Mouse (Mus musculus): ENCODE results near the gene Npl.

The Npl gene

DNA sequence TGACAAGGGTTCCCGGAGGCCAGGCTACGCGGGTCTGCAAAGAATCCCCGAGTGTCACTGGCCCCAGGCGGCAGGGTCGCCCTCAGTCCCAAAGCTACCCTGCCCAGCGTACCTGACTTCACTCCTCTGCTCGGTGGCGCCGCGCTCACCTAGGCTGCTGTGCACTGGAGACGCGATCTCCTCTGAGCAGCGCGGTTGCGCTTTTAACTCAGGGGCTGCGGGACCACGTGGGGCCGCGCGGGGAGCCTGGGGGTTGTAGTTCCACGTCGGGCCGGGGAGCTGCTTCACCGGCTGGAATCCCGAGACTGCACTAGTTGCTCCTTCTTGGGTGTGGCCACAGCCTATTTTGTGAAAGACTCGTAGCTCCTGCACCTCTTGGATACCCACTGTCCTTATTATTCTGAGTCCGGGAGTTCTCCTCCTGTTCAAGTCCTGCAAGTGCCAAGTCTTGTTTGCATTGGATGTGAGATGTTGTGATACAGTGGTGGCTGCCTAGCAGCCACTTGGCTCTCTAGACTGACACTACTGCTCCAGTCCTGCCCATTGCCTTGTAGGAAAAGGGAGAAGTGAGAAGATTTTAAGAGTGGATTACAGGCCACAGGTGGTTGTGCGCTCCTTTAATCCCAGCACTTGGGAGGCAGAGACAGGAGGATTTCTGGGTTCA is at the start of gene Npl:
TSS of gene Npl (minus strand) at position 510 of the 664 bp plus-strand sequence.
- DNase-seq = peak; percentile 89

DNA sequence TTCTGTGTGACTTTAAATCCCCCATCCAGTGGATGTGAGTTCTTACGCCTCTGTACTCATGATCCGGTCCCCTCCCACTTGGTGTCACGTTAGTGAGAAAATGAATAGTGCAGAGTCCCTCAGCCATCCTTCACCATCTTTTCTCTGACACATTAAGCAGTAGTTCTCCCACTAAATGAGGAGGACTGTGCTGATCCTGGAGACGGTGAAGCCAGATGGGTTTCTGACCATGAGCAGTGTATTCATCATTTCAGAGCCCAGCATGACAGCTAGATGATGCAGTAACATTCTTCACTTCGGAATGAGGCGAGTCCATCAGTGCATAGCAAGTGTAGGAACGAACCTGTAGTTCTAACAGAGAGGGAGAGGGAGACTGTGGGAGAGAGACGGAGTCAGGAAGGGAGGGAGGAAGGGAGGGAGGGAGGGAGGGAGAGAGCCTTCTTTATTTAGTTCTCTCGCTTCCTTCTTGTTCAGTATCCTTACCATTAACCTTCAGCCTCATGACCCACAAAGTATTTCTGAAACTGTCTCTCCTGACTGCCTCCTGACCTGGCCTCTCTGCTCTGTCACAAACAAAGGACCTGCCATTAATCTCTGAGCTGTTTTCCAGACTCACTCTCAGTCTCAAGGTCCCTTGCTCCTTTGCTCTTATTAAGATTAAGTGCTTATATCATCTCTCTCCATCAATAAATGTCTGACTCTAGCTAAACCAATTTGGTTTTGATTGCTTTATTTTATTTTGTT is 49.6 kb upstream of the Npl start:
- DNase-seq = no peak

DNA sequence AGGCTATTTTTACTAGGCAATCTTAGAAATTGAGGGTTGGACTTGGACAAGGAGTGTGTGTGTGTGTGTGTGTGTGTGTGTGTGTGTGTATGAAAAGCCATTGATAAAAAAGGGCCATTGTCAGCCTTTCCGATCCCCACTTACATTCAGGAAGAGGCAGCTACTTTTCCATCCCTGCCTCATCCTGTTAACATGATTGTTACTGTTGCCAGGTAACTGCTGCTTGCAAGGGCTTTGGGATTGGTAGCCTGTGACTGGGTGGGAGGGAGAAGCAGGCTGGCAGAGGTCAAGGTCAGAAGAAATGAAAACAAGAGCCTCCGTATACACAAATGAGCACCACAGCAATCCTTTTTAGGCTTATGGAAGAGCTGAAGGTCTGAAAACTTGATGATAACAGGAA is 48.9 kb upstream of the Npl start:
- DNase-seq = no peak

DNA sequence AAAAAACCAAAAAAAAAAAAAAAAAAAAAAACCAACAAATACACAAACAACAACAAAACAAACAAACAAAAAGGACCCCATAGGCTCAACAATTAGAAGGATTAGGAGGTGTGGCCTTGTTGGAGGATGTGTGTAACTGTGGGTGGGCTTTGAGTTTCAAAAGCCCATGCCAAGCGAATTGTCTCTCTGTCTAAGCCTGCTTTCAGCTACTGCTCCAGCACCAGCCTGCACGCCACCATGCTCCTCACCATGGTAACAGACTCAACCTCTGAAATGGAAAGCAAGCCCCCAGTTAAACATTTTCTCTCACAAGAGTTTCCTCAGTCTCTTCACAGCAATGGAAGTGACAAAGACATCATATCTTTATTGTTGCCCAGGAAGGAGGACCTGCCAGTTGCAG is 43.8 kb upstream of the Npl start:
- DNase-seq = no peak

DNA sequence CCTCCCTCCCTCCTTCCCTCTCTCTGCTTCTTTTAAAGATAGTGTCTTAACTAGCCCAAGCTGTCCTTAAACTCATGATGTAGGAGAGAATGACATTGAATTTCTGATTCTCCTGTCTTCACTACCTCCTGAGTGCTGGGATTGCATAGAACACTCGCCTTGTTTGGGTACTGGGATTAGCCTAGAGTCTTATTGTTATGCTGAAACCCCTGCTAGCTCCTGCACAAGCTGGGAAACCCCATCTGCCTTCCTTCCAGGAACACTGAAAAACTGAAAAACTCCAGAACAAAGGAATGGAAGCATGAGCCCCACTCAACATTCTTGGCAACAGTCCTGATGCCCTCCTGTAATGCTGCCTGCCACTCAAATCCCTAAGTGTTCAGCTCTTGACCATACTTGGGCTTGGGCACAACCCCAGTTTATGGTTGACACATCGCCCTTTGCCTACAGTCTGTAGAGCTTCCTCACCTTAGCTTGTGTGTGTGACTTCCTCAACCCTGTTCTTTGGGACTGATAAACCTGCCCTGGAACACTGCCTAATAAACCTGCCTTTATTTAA is 40.4 kb upstream of the Npl start:
- no peak for DNase-seq

DNA sequence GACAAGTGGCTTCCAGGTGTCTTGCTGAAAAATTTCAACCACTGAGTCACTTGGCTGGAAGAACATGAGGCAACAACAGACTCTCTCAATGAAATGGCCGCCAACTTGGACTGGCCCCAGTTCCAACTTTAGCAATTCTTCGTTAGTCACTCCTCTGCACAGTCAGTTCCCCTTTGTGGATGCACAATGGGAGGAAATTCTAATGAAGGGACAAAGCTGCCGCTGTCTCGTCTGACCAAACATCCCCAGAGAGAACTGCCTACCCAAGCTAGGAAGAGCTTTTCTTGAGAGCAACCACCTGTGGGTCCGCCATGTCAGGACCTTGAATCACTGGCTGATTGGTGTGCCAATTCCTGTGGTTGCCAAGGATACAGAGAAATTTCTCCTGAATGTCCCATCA is 38.1 kb upstream of the Npl start:
- no peak for DNase-seq

DNA sequence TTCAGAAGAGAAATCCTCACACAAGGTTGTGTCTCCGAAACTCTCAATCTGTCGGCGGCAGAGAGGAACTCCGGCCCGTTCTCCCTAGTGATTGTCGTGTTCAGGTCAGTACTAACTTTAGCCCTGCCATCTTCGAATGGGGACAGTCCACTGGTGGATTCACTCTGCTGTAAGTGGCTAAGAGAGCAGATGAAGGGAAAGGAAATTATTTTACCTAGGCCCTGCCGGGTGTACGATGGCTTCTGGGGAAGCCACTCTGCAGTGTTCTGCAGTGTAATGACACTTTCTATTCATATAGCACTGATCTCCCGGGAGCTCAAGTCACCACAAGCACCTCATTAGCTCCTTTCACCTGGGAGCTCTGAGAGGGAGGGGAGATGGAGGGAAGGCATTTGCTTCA is 37.0 kb upstream of the Npl start:
- no peak for DNase-seq

DNA sequence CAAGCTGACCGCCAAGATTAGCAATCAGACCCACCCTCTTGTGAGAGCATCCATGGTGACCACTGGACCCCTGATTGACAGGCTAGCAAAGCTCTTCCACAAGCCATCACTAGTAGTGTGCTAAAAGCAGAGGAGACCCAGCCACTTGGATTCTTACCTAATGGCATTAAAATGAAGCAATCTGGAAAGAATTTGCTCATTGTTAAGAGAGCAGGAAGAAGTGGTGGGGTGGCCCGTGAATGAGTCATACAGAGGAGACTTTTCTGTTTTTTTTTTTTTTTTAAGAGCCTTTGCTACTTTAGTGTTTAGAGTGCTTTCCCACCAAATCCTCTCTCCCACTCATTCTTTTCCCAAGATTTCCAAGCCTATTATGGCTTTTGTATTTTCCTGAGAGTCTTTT is 35.9 kb upstream of the Npl start:
- DNase-seq = no peak

DNA sequence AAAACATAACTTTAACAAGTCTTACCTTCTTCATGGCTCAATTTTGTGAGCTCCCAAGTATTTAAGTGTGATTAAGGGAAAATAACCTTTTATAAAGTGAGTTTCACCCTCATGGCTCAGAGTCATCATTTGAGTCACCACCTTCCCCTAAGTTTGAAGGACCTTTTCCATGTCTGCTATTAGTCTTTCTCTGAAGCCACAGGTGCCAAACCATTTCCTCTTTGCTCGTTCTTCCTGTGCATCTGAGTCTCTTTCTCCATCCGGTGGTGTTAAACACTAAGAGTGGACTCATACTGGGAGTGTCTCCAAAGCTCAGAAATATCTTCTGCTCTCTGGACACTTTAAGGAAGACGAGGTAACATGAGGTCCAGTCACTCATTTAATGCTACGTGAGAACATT is 33.3 kb upstream of the Npl start:
- no peak for DNase-seq

DNA sequence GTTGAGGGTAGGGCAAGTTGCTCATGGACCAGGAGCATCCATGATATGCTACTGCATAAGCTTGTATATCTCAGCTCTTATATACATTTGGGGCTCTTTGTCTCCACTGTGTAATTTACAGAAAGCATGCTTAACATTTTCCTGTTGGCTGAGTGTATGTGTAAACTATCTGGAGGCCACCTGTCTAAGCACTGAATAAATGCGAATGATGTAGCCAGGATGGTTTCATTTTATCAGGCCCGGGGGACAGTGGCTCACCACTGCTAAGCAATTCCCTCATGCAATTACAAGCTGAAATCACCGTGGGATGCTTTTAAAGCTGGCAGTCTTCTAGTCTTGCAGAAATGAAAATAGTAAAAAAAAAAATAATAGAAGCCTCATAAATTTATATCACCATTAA is 24.9 kb upstream of the Npl start:
- DNase-seq = no peak

DNA sequence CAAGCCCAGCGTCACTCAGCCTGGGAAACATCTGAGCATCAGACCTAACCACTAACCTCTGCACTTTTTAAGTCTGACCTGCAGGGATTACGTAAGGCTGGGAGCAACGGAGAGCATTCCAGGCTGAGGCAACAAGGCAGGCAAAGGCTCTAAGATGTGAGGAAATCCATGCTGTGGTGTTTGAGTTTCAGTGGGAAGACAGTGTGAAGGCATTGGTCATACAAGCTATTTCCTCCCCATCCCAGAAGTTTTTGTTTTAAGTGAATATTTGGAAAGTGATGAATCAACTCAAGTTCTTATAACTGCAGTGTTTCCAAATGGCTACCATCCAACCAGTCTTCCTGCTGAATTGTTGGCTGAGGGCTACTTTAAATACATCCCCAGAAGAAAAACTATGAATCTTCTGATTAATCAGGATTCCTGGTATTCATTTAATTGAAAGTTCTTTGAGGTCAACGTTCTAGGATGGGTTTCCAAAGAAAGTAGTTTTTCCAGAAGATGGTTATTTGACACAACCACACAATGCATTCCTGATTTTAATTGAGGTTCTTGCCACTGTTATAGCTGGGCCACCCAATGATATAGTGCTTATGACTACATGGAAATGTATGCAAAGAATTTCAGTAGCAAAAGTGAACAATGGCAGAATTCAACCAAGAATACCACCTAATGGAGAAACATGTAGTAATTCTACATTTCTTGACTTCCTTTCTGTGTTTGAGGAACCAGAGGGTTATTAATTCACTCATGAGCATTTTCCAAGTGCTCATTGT is 22.6 kb upstream of the Npl start:
- no peak for DNase-seq

DNA sequence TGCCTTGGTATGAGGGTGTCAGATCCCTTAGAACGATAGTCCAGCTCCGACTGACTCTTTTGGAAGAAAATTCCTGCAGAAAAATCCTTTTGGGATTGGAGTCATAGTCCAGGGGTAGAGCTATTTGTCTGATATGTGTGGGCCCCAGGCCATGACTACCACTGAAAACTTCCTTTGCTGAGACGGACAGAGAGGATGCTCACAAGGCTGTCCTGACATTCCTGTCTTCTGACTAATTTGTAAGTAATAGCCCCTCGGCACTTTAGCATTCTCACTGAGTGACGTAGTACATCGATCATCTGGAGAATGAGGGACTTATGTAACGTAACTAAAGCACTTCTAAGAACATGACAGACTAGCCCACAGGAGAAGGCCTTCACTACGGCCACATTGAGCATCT is 15.9 kb upstream of the Npl start:
- no peak for DNase-seq

DNA sequence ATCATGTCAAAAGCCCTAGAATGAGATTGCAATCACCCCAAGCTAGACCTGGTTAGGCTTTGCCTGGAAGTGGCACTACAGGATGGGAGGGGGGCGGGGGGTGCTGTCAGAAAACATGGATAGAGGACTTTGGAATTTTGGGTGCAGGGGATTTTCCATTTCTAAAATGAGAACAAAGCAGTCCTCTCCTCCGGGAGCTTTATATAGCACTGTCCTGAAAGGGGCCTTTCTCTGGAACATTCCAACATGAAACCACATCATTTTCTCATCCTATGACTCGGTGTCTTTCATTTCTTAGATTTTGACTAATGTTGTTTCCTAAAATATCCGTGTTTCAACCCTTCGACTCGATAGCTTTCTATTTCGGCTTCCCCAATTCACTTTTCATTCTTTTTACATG is 14.9 kb upstream of the Npl start:
- no peak for DNase-seq

DNA sequence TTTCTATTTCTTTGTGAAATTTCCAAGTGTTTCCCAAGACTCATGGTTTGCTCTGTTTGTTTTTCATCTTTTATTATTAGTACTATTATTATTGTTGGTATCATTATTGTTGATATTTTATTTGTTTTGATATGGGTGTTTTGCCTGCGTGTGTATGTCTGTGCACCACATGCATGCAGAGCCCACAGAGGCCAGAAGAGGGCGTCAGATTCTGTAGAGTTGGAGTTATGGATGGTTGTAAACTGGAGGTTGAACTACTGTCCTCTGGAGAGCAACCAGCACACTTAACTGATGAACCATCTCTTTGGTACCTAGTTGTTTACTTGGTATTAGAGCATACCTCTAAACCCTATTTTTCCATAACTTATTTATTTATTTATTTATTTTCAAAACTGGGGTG is 13.8 kb upstream of the Npl start:
- DNase-seq = peak; percentile 45

DNA sequence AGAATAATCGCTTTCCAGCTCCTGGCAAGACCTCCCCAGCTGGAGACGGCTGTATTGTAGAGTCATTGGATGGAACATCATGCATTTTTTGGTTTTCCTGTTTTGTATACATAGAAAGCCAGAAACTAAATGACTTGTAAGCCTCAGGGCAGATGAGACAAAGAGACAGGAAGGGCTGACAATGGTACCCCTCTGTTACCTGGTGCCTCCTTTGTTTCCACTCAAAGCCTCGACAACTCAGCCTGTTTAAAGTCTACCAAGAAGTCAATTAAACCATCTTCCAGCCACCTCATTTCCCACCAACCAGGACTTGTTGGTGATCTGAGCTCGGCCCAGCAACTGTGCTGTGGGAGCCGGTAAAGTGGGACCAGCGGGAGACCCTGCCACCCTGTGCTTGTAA is 11.0 kb upstream of the Npl start:
- DNase-seq = no peak

DNA sequence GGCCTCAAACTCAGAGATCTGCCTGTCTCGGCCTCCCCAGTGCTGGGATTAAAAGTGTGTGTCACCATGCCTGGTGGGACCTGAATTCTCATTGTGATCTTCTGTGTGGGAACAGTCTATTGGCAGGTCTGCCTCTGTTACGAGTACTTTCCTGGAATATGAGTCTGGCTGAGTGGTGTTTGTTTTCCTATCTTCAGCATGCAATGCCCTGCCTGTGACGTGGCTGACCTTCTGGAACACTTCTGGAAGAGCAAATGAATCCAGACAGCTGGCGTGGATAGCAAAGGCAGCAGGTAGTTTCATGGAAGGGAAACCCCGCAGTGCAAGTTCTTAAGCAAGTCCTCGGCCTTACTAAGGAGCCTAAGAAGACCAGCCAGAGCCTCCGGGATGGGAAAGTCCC is 9.9 kb upstream of the Npl start:
- DNase-seq = no peak

DNA sequence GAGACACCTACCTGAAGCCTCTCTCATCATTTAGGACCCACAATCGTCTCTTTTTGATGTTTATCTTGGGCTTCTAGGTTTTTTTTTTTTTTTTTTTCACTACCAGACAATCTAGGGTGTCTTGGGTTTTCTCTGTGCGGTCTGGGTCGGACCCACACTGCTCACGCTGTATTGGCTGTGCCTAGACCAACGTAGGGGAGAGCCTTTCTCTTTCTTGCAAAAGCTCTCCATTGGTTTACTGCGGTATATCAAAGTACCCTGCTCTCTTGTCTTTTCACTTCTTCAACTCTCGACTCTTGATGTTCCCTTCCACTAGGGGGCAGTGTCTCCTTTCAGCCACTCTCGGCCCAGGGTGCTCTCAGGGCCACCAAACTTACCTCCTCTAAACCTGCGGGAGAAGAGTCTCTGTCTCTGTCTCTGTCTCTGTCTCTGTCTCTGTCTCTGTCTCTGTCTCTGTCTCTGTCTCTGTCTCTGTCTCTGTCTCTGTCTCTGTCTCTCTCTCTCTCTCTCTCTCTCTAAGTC is 9.3 kb upstream of the Npl start:
- peak; percentile 85 for DNase-seq

DNA sequence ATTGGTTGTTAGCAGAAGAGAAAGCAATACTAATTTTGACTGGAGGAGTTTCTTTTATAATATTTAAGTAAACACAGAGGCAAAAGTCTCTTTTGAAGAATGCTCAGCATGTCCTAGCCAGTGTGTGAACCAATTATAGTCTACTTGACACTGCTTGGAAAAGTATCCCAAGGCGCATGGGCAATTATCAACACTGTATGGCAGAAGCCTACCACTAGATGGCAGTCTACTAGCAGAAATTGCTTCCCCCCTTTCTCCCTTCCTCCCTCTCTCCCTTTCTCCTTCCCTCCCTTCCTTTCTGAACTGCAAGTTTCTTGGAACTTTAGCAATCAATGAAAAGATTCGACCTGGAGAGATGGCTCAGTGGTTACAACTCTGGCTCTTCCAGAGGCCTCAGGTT is 7.1 kb upstream of the Npl start:
- peak; percentile 29 for DNase-seq

DNA sequence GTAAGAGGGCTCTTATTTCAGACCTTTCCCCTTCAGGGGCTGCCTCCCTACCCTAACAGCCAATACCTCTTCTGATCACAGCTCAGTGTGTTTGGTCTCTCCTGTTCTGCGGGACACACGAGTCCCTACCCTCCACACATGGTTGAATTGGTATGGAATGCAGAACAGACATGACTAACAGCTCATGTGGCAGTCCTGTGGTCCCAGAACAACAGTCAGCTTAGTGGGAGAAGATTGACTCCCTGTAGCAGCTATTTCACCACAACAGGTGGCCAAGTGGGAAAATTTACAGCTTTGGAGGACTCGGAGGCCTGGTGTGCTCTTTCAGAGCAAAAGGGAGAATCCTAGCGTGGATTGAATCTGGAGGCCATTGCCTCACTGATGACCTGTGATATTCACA is 6.4 kb upstream of the Npl start:
- DNase-seq = no peak

DNA sequence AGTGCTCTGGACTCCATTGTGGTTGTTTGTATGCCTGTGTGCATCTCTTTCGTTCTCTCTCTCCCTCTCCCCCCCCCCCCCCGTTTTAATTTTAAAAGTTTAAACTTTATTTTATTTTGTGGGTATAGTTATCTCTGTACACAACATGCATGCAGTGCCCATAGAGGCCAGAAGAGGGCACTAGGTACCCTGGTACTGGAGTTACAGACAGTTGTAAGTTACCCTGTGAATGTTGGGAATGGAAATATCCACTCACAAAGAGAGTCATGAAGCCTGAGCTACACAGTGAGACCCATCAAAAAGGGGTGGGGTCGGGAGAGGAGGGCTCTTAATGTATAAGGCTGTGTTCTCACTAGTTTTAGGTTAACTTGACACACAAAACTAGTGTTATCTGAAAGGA is 969 bp upstream of the Npl start:
- DNase-seq = peak; percentile 86

DNA sequence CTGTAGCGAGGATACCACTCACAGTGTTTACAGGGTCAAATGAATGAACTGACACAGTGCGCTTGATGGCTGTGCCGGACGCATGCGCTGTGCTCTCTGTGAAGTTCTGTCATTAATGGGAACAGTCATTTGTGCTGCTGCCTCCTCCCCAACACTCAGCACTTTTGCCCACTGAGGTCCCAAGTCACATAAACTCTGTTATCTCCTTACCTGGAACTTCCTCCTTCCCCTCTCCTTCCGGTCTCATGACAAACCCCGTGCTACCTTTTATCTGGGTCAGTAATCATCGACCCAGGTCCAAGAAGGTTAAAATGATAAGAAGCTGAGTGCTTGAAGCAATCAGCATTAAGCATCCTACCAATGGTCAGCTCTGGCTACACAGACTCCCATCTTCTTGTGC is 2.3 kb downstream of the Npl start:
- no peak for DNase-seq

DNA sequence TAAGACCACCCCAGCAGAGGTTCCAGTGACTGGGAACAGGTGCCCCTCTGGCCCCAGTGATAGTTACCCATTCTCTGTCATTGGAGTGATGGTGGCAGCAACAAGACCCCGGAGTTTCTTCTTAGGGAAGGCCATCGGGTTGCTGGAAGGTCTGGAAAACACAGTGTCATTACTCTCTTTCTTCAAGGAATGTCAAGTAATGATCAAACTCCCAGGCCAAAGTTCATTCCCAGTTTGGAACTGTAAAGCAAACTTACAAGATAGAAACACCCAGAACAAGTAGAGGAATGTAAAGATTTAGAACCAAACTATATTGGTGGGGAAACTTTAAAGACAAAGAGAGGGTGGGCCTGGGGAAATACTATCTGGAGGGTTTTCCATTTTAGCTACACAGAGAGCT is 4.6 kb downstream of the Npl start:
- DNase-seq = no peak

DNA sequence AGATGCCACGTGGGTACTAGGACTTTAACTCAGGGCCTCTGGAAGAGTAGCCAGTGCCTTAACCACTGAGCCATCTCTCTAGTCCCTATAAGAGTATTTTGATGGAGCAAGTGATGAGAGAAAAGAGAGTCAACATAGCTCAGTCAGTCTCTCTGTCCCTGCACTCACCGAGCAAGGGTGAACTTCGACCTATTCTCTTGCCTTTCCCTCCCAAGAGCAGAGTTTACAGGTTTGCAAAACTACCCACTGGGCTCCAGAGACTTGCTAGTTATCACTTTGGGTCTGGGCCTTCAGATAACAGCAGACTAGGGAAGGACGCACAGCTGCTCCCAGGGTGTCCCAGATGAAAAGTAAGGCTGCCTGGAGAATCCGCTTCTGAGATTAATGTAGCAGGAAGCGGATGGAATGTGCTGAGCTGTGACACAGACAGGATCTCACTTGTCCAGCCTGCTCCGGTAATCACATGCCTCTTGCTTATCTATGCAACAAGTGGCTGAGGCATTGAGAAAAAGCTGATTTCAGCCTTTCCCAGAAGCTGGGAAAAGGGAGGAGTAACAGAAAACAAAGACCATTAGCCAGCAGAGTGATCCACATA is 7.0 kb downstream of the Npl start:
- no peak for DNase-seq
